Mouse (Mus musculus) heart, adult 2 months (tissue): ENCODE measurements around the gene Thsd4.

Experiments
- CTCF ChIP-seq: fragments of 200-600 bp; IDR thresholded peaks from 2 replicates; pipeline ENCODE4 v1.8.1; 2022; ENCODE audit warnings: antibody characterized with exemption, mild to moderate bottlenecking, moderate library complexity
- POLR2A ChIP-seq: fragments of 200-500 bp; IDR thresholded peaks from 2 replicates; pipeline ENCODE4 v1.6.1; 2011; ENCODE audit warnings: mild to moderate bottlenecking, low read depth, low read length, control low read depth; ENCODE audit not compliant: insufficient read depth

DNA sequence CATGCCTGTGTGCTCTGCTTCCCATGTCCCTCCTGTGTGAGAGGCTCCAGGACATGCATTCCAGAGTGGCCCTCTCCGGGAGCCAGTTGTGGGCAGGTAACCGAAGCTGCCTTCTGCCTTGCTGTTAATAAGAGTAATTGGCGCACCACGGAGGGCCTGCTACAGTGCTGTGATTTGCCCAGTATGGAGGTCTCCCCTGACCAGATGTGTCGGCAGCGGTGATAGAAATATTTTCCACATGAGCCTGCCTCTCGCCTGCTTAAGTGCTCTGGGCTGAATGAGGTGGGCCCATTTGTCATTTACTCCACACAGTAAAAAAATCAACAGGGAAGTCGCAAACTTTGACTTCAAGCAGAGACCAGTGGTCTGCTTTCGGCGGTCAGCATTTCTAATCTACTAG, 382.4 kb downstream of the Thsd4 start:
- TF ChIP-seq CTCF (no peak), POLR2A (no peak)
